Mouse (Mus musculus): ENCODE results near the gene Ifitm6.

GRCm38 (mm10) chr7:141021489-141022449 lies 4.0 kb upstream of the Ifitm6 start:
- TF ChIP-seq MYOD1 (IDR thresholded peaks at IDR 0.05; ENCODE audit: control insufficient read depth in 1 of 3, insufficient read length in 2 of 3, low read depth in 2 of 3) (no peak), POLR2A (IDR thresholded peaks at IDR 0.05; ENCODE audit: insufficient read length, low read depth) (no peak), TCF3 (IDR thresholded peaks at IDR 0.05; ENCODE audit: insufficient read length, low read depth) (no peak), E2F4 (IDR thresholded peaks at IDR 0.05; ENCODE audit: insufficient read depth) (no peak), SRF (IDR thresholded peaks at IDR 0.05; ENCODE audit: control insufficient read depth, insufficient read length, low read depth) (no peak), USF1 (IDR thresholded peaks at IDR 0.05; ENCODE audit: low read depth) (no peak), MAX (IDR thresholded peaks at IDR 0.05; ENCODE audit: low read depth) (no peak), REST (IDR thresholded peaks at IDR 0.05; ENCODE audit: insufficient read depth, insufficient read length) (no peak), TCF12 (IDR thresholded peaks at IDR 0.05; ENCODE audit: insufficient read depth, poor library complexity, severe bottlenecking) (no peak), MYOG (IDR thresholded peaks at IDR 0.05; ENCODE audit: control insufficient read depth in 1 of 3, insufficient read depth in 1 of 3, insufficient read length in 2 of 3, low read depth in 2 of 3) (no peak), POLR2AphosphoS2 (IDR thresholded peaks at IDR 0.05; ENCODE audit: insufficient read length, low read depth) (no peak)
